Mouse (Mus musculus) liver, adult 2 months (tissue): ENCODE data around the gene Ftsj1. TPM values are rescaled to one million over a fixed set of nuclear protein-coding genes. Genes with fewer than 3 reads are reported as not detected.

Source experiments
- DNase-seq: peaks from one replicate; pipeline ENCODE4 v3.0.0-alpha.2; 2011; ENCODE audit warnings: low read depth, low spot score; ENCODE audit errors: extremely low read depth
- H3K27ac ChIP-seq: fragments of 200-500 bp; replicated peaks from 2 replicates; pipeline ENCODE4 v1.5.1; 2012; ENCODE audit warnings: low read depth, mild to moderate bottlenecking, control low read depth, inconsistent platforms, low read length; ENCODE audit not compliant: insufficient read depth
- H3K27me3 ChIP-seq: fragments of 200-500 bp; 2 replicates; pipeline ENCODE4 v1.6.1; 2012; ENCODE audit warnings: mild to moderate bottlenecking, moderate library complexity, low read length, inconsistent platforms; ENCODE audit not compliant: control insufficient read depth, insufficient read depth
- H3K36me3 ChIP-seq: fragments of 200-500 bp; 2 replicates; pipeline ENCODE4 v1.6.1; 2012; ENCODE audit warnings: low read length, inconsistent platforms; ENCODE audit not compliant: control insufficient read depth, insufficient read depth
- H3K4me1 ChIP-seq: fragments of 200-500 bp; 2 replicates; pipeline ENCODE4 v1.6.1; 2011; ENCODE audit warnings: low read length; ENCODE audit not compliant: control insufficient read depth, insufficient read depth
- H3K4me3 ChIP-seq: fragments of 200-500 bp; 2 replicates; pipeline ENCODE4 v1.5.1; 2011; ENCODE audit warnings: low read depth, mild to moderate bottlenecking, control low read depth, low read length, moderate library complexity; ENCODE audit not compliant: insufficient read depth
- H3K79me2 ChIP-seq: fragments of 200-500 bp; 2 replicates; pipeline ENCODE4 v1.6.1; 2012; ENCODE audit warnings: inconsistent platforms, mild to moderate bottlenecking, low read length, moderate library complexity; ENCODE audit not compliant: control insufficient read depth, insufficient read depth
- H3K9ac ChIP-seq: fragments of 200-500 bp; 2 replicates; pipeline ENCODE4 v1.6.1; 2012; ENCODE audit warnings: low read depth, mild to moderate bottlenecking, control low read depth, inconsistent platforms, low read length
- CTCF ChIP-seq: fragments of 200-500 bp; IDR thresholded peaks from 2 replicates; pipeline ENCODE4 v1.5.1; 2011; ENCODE audit warnings: low read depth, low read length, control low read depth
- POLR2A ChIP-seq: fragments of 200-500 bp; IDR thresholded peaks from 2 replicates; pipeline ENCODE4 v1.6.1; 2011; ENCODE audit warnings: low read length, control low read depth; ENCODE audit not compliant: insufficient read depth; ENCODE audit errors: extremely low read depth
- WGBS: fragments of 180-500 bp; shearing (Covaris S2); methylation state at CpG from one replicate; pipeline ENCODE4 v1.1.7; 2018; 5-methylcytosine and 5-hydroxymethylcytosine counted together
- polyA plus RNA-seq: library from polyadenylated mRNA; depleted of rRNA; stranded (reverse); fragments of >200 nt; gene quantifications from 2 replicates; pipeline ENCODE4 v1.2.3, GENCODE M21; 2012
- total RNA-seq: library from RNA; depleted of rRNA; stranded (reverse); fragments of >200 nt; gene quantifications from 2 replicates; pipeline ENCODE4 v1.2.3, GENCODE M21; 2014

Ftsj1 gene
- total and polyA plus RNA-seq, 2 experiments = 11.0 to 29.9 TPM

DNA sequence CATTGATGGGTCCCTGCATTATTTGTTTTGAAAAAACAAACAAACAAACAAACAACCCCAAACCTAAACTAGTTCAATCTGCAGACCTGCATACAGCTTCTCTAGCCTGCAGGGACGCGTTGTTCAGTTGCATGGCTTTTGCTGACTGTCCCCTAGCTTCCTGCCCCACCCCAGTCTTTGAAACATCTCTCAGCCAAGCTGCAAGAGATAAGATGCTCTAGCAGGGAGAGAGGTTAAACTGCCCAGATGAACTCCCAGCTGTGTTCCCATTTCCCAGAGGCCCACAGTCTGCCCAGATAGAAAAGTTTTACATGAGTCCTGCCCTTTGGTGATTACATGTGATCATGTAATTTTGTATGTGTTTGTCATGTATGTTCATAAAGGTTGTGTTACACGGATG is 12.0 kb upstream of the Ftsj1 start:
- Histone ChIP-seq H3K4me3 (no peak overlapping the region), H3K27ac (no peak overlapping the region), H3K79me2 (no peaks in the 10 kb centered on the region), H3K36me3 (no peaks in the 10 kb centered on the region), H3K27me3 (no peaks in the 10 kb centered on the region), H3K4me1 (no peaks in the 10 kb centered on the region), H3K9ac (no peak overlapping the region)
- DNase-seq = no peak
- WGBS = 67% methylated on average over 3 of the region's 3 CpGs
- TF ChIP-seq POLR2A = no peak
- no peak for TF ChIP-seq CTCF

DNA sequence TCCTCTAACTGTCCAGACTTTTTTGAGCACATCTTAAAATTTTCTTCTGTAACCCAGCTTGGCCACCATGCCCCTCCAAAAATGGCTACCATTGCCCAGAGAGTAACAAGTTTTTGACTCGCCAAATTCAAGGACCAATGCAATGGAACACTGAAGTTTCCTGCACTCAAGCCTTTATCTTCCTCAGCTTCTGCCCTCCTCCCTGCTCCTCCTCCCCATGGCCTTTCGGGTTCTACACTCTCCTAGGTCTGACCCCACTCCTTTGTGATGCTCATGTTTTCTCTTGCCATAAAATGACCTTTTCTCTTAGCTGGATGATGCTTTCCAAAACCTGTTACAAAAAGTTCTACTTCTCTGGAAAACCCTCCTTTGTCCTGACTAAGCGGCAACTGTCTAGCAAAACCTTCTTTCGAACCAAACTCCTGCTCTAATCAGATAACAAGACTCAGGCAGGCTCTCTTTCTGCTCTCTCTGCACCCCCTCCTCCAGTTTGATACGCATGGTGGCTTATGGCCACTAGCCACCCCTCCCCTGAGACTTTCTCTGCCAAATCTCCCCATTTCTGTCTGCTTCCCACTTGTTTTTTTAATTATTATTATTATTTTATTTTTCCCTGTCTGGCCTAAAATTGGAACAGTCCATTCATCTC is 11.1 kb upstream of the Ftsj1 start:
- Histone ChIP-seq H3K4me1 (no peaks in the 10 kb centered on the region), H3K27me3 (no peaks in the 10 kb centered on the region), H3K36me3 (no peaks in the 10 kb centered on the region), H3K27ac (no peak overlapping the region), H3K4me3 (no peak overlapping the region), H3K79me2 (no peaks in the 10 kb centered on the region), H3K9ac (no peak overlapping the region)
- 84% methylated on average over 5 of the region's 5 CpGs for WGBS
- TF ChIP-seq POLR2A (no peak), CTCF (no peak)
- no peak for DNase-seq

DNA sequence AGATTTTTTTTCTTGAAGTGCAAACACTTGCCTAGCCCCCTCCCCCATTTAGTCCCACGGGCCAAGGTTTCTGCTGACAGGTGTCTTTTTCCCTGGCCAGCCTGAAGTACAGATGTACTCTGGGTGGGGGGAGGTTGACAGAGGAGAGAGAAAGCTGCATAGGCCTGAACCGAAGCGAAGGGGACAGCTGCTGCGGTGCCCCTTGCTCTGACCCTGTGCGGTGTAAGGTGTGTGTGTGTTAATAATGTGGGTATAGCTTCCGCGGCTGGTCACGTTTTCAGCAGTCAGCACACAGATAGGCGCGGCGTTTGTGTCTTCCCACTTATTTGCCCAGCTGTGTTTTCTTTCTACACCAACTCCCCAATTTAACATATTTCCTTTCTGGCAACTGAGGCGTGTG is 7.3 kb upstream of the Ftsj1 start:
- TF ChIP-seq CTCF (no peak), POLR2A (no peak)
- Histone ChIP-seq H3K9ac (no peak overlapping the region), H3K79me2 (no peaks in the 10 kb centered on the region), H3K36me3 (no peaks in the 10 kb centered on the region), H3K4me1 (no peaks in the 10 kb centered on the region), H3K4me3 (no peak overlapping the region), H3K27ac (no peak overlapping the region), H3K27me3 (no peaks in the 10 kb centered on the region)
- WGBS = 60% methylated on average over 12 of the region's 12 CpGs
- DNase-seq = no peak

DNA sequence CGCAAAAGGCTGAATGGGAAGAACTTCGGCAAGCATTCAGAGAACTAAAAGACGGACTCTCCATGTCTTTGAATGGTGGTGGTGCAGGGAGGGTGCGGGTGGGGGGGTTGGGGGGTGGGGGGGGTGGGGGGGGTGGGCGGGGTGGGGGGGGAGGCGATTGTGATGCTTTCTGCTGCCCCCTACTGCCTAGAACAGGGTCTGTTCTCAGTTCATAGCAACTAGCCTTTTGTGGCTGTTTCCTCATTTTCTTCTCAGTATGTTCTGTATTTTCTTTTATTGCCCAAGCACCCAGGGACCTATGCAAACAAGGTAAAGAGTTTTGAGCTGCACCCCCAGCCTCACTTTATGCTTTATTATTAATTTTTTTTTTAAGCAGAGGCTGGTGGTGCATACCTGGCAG is 3.6 kb upstream of the Ftsj1 start:
- peaks cover 2% of the 10 kb centered on the region; the same call in 1 of the 2 replicates for H3K4me1 ChIP-seq
- no peak overlapping the region for H3K4me3 ChIP-seq
- DNase-seq = no peak
- peaks cover 4% of the 10 kb centered on the region; the same call in 1 of the 2 replicates for H3K79me2 ChIP-seq
- no peaks in the 10 kb centered on the region for H3K36me3 ChIP-seq
- no peak overlapping the region for H3K27ac ChIP-seq
- no peaks in the 10 kb centered on the region for H3K27me3 ChIP-seq
- H3K9ac ChIP-seq = no peak overlapping the region
- 66% methylated on average over 3 of the region's 6 CpGs for WGBS
- TF ChIP-seq POLR2A (no peak), CTCF (no peak)

DNA sequence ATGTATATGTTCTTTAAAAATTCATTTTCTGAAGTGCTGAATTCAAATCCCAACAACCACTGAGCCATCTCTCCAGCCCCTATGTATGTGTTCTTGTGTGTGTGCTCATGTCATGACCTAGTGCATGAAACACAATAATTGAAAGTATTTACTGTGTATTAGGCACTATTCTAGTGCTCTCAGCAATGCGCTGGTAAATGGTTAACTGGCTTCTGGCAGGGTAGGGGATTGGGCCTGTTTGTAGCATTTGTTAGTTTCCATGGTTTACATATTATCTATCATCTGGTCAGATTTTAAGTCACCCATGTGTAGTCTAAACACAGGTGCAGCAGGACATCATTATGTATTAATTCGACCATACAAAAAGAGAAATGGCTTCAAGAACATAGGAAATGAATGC is 1.5 kb upstream of the Ftsj1 start:
- H3K27me3 ChIP-seq = no peaks in the 10 kb centered on the region
- peak; percentile 37 for DNase-seq
- no peak overlapping the region for H3K4me3 ChIP-seq
- no peak overlapping the region for H3K9ac ChIP-seq
- H3K79me2 ChIP-seq = peaks cover 4% of the 10 kb centered on the region; the same call in 1 of the 2 replicates
- H3K27ac ChIP-seq = no peak overlapping the region
- no peak for TF ChIP-seq POLR2A
- TF ChIP-seq CTCF = no peak
- peaks cover 2% of the 10 kb centered on the region; the same call in 1 of the 2 replicates for H3K4me1 ChIP-seq
- H3K36me3 ChIP-seq = no peaks in the 10 kb centered on the region; the same call in 1 of the 2 replicates
- 61% methylated on average over 2 of the region's 2 CpGs for WGBS

DNA sequence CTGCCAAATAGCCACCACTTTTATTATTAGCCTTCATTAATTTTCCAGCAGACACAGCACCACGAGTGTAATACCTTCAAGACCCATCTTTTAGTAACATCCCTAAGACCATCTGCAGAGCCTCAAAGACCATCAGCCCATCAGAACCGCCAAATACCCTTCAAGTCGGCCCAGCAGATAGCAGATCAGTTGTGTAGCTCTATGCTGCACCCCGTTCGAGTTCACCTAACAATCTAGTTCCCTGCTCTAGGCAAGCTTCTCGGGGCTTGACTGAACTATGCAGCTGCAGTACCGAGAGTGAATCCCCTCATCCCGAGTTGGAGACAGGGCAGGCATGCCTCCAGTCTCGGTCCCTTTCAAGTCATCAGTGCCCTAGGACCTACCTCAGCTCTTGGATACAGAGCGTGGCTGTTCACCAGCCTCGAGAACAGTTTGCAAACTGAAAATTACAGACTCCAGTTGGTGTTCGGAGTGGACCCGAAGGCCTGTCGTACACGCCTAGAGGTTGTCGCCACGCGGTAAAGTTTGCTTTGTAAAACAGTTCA is 345 bp downstream of the Ftsj1 start:
- no peaks in the 10 kb centered on the region for H3K27me3 ChIP-seq
- peaks cover 4% of the 10 kb centered on the region; the same call in 1 of the 2 replicates for H3K79me2 ChIP-seq
- TF ChIP-seq CTCF = no peak
- no peak for TF ChIP-seq POLR2A
- H3K36me3 ChIP-seq = no peaks in the 10 kb centered on the region; the same call in 1 of the 2 replicates
- H3K4me3 ChIP-seq = peak overlapping the region; percentile 88
- no peak for DNase-seq
- peak overlapping the region; percentile 89 for H3K9ac ChIP-seq
- WGBS = 1% methylated on average over 18 of the region's 18 CpGs
- H3K27ac ChIP-seq = peak overlapping the region; percentile 51
- H3K4me1 ChIP-seq = peaks cover 2% of the 10 kb centered on the region; the same call in 1 of the 2 replicates
